Mouse (Mus musculus): Measurements from ENCODE around the gene Mrps34. TPM values are rescaled to one million over a fixed set of nuclear protein-coding genes. Genes with fewer than 3 reads are reported as not detected.

Mrps34 gene
- total and polyA plus RNA-seq, 3 experiments = 56.5 to 80.5 (median 57.2) TPM

- Histone ChIP-seq H3K4me2 (ENCODE audit: insufficient read depth, low read depth, poor library complexity, severe bottlenecking) (no peak overlapping the region), H3K27me3 (replicated peaks) (no peaks in the 10 kb centered on the region), H3K36me3 (replicated peaks in 1 of 2; ENCODE audit: control insufficient read depth in 1 of 2, insufficient read depth in 1 of 2, low read length in 1 of 2) (peaks cover 81 to 88% of the 10 kb centered on the region in 2 experiments), H3K4me1 (ENCODE audit: control insufficient read depth in 1 of 2, insufficient read depth in 2 of 2) (peaks cover 12 to 25% of the 10 kb centered on the region in 2 experiments), H3K9me3 (replicated peaks; ENCODE audit: low read length) (no peaks in the 10 kb centered on the region), H3K79me2 (replicated peaks; ENCODE audit: control insufficient read depth, extremely low read depth, insufficient read depth, poor library complexity, severe bottlenecking) (peaks cover 4% of the 10 kb centered on the region; the same call in 1 of the 2 replicates), H3K9ac (ENCODE audit: insufficient read depth, low read depth) (no peak overlapping the region), H3K27ac (ENCODE audit: insufficient read depth, low read depth) (no peak overlapping the region), H3K4me3 (replicated peaks in 1 of 3; ENCODE audit: low read depth in 2 of 3, low read length in 2 of 3, poor library complexity in 1 of 3) (no peak overlapping the region)
- no peak for DNase-seq (ENCODE audit: extremely low read depth)
- TF ChIP-seq JUND (conservative IDR thresholded peaks at IDR 0.05; ENCODE audit: low read depth, low read length) = no peak
- TF ChIP-seq CTCF (conservative IDR thresholded peaks at IDR 0.05 in 1 of 2, IDR thresholded peaks at IDR 0.05 in 1 of 2; ENCODE audit: low read depth in 2 of 2, low read length in 2 of 2) = no peak
- TF ChIP-seq MAZ (IDR thresholded peaks at IDR 0.05; ENCODE audit: low read depth, low read length) = no peak
- TF ChIP-seq ZNF384 (IDR thresholded peaks at IDR 0.05; ENCODE audit: low read depth, low read length) = no peak
- TF ChIP-seq MAX (IDR thresholded peaks at IDR 0.05; ENCODE audit: low read length) = no peak
- no peak for TF ChIP-seq PAX5 (IDR thresholded peaks at IDR 0.05; ENCODE audit: low read length)
- no peak for TF ChIP-seq TBP (conservative IDR thresholded peaks at IDR 0.05; ENCODE audit: low read depth, low read length)
- no peak for TF ChIP-seq MAFK (IDR thresholded peaks at IDR 0.05; ENCODE audit: insufficient replicate concordance, low read length)
- no peak for TF ChIP-seq RAD21 (IDR thresholded peaks at IDR 0.05; ENCODE audit: low read depth, low read length)
- TF ChIP-seq ZMIZ1 (IDR thresholded peaks at IDR 0.05; ENCODE audit: low read depth, low read length) = no peak
- TF ChIP-seq MXI1 (IDR thresholded peaks at IDR 0.05; ENCODE audit: low read depth, low read length) = no peak
- TF ChIP-seq POLR2AphosphoS2 (IDR thresholded peaks at IDR 0.05; ENCODE audit: low read depth, low read length) = no peak
- TF ChIP-seq NRF1 (IDR thresholded peaks at IDR 0.05; ENCODE audit: low read depth, low read length) = no peak
- no peak for TF ChIP-seq USF2 (conservative IDR thresholded peaks at IDR 0.05; ENCODE audit: low read depth, low read length)
- no peak for TF ChIP-seq POLR2A (IDR thresholded peaks at IDR 0.05; ENCODE audit: low read depth, low read length)
- TF ChIP-seq IRF4 (IDR thresholded peaks at IDR 0.05; ENCODE audit: low read depth, low read length) = no peak
- no peak for TF ChIP-seq SMC3 (IDR thresholded peaks at IDR 0.05; ENCODE audit: low read depth, low read length)
- no peak for TF ChIP-seq CHD1 (IDR thresholded peaks at IDR 0.05; ENCODE audit: low read depth, low read length)
- no peak for TF ChIP-seq E2F4 (IDR thresholded peaks at IDR 0.05; ENCODE audit: insufficient replicate concordance, low read depth, low read length)
- TF ChIP-seq EP300 (IDR thresholded peaks at IDR 0.05; ENCODE audit: low read length) = no peak
- in situ Hi-C loops (cut with MboI; ENCODE audit: low pct_ligation_motif_present, low pct_unique_long_range_greater_than_20kb, low sequenced_read_pairs) (no loop called here), dilution Hi-C loops (cut with MboI; ENCODE audit: extremely low pct_ligation_motif_present, extremely low pct_unique_long_range_greater_than_20kb, low sequenced_read_pairs) (no loop called here)
Observed at GRCm38 (mm10) chr17:24900014-24900413, 5.1 kb downstream of the Mrps34 start.

- Histone ChIP-seq H3K4me3 (replicated peaks in 1 of 3; ENCODE audit: low read depth in 2 of 3, low read length in 2 of 3, poor library complexity in 1 of 3) (no peak overlapping the region), H3K27me3 (replicated peaks) (no peaks in the 10 kb centered on the region), H3K4me2 (ENCODE audit: insufficient read depth, low read depth, poor library complexity, severe bottlenecking) (no peak overlapping the region), H3K9ac (ENCODE audit: insufficient read depth, low read depth) (no peak overlapping the region), H3K9me3 (replicated peaks; ENCODE audit: low read length) (no peaks in the 10 kb centered on the region), H3K79me2 (replicated peaks; ENCODE audit: control insufficient read depth, extremely low read depth, insufficient read depth, poor library complexity, severe bottlenecking) (no peaks in the 10 kb centered on the region), H3K4me1 (ENCODE audit: control insufficient read depth in 1 of 2, insufficient read depth in 2 of 2) (peaks cover 9 to 16% of the 10 kb centered on the region in 2 experiments; a peak in 3 of 4 replicates), H3K36me3 (replicated peaks in 1 of 2; ENCODE audit: control insufficient read depth in 1 of 2, insufficient read depth in 1 of 2, low read length in 1 of 2) (peaks cover 99 to 100% of the 10 kb centered on the region in 2 experiments), H3K27ac (ENCODE audit: insufficient read depth, low read depth) (no peak overlapping the region)
- in situ Hi-C loops (cut with MboI; ENCODE audit: low pct_ligation_motif_present, low pct_unique_long_range_greater_than_20kb, low sequenced_read_pairs) (no loop called here), dilution Hi-C loops (cut with MboI; ENCODE audit: extremely low pct_ligation_motif_present, extremely low pct_unique_long_range_greater_than_20kb, low sequenced_read_pairs) (no loop called here)
- no peak for DNase-seq (ENCODE audit: extremely low read depth)
- TF ChIP-seq UBTF (IDR thresholded peaks at IDR 0.05; ENCODE audit: low read depth, low read length) (no peak), SIN3A (IDR thresholded peaks at IDR 0.05; ENCODE audit: low read length) (no peak), JUND (conservative IDR thresholded peaks at IDR 0.05; ENCODE audit: low read depth, low read length) (no peak), ZKSCAN1 (IDR thresholded peaks at IDR 0.05; ENCODE audit: borderline replicate concordance, low read depth, low read length) (no peak), SMC3 (IDR thresholded peaks at IDR 0.05; ENCODE audit: low read depth, low read length) (no peak), GABPA (IDR thresholded peaks at IDR 0.05; ENCODE audit: insufficient replicate concordance, low read depth, low read length) (no peak), USF1 (IDR thresholded peaks at IDR 0.05; ENCODE audit: low read depth, low read length) (no peak), KAT2A (IDR thresholded peaks at IDR 0.05; ENCODE audit: insufficient replicate concordance, low read length) (no peak), ZC3H11A (IDR thresholded peaks at IDR 0.05; ENCODE audit: low read depth, low read length) (no peak), JUN (IDR thresholded peaks at IDR 0.05; ENCODE audit: insufficient read depth, low read depth, low read length) (no peak), NELFE (IDR thresholded peaks at IDR 0.05; ENCODE audit: low read depth, low read length) (no peak), MXI1 (IDR thresholded peaks at IDR 0.05; ENCODE audit: low read depth, low read length) (no peak), BHLHE40 (IDR thresholded peaks at IDR 0.05; ENCODE audit: low read depth, low read length) (no peak), CTCF (conservative IDR thresholded peaks at IDR 0.05 in 1 of 2, IDR thresholded peaks at IDR 0.05 in 1 of 2; ENCODE audit: low read depth in 2 of 2, low read length in 2 of 2) (no peak), RAD21 (IDR thresholded peaks at IDR 0.05; ENCODE audit: low read depth, low read length) (no peak)
Observed at GRCm38 (mm10) chr17:24902124-24902523, 7.2 kb downstream of the Mrps34 start.
